Mouse (Mus musculus) heart, embryonic 13.5 days (tissue): Measurements from ENCODE around the gene Lilrb4a. TPM values are rescaled to one million over a fixed set of nuclear protein-coding genes. Genes with fewer than 3 reads are reported as not detected.

Experiments
- ATAC-seq: fragments of 200-750 bp; cut with Nextera tagmentation; 2 replicates; pipeline ENCODE4 v1.8.0; 2017; ENCODE audit warnings: moderate TSS enrichment; ENCODE audit not compliant: insufficient number of reproducible peaks, low FRiP score, low TSS enrichment; ENCODE audit errors: extremely low read depth
- H3K27ac ChIP-seq: fragments of 300-500 bp; sonication (generic); replicated peaks from 2 replicates; pipeline ENCODE4 v1.5.1; 2015; ENCODE audit warnings: moderate library complexity, mild to moderate bottlenecking, inconsistent platforms
- H3K27me3 ChIP-seq: fragments of 300-500 bp; sonication (generic); replicated peaks from 2 replicates; pipeline ENCODE4 v1.6.1; 2015; ENCODE audit warnings: mild to moderate bottlenecking, inconsistent platforms
- H3K36me3 ChIP-seq: fragments of 300-500 bp; sonication (generic); 2 replicates; pipeline ENCODE4 v1.6.1; 2015; ENCODE audit warnings: mild to moderate bottlenecking, inconsistent platforms
- H3K4me1 ChIP-seq: fragments of 300-500 bp; sonication (generic); 2 replicates; pipeline ENCODE4 v1.6.1; 2015; ENCODE audit warnings: inconsistent platforms
- H3K4me2 ChIP-seq: fragments of 300-500 bp; sonication (generic); 2 replicates; pipeline ENCODE4 v1.6.1; 2015; ENCODE audit warnings: inconsistent platforms, mild to moderate bottlenecking, moderate library complexity
- H3K4me3 ChIP-seq: fragments of 300-500 bp; sonication (generic); 2 replicates; pipeline ENCODE4 v1.5.1; 2015; ENCODE audit warnings: moderate library complexity, mild to moderate bottlenecking, inconsistent platforms
- H3K9ac ChIP-seq: fragments of 300-500 bp; sonication (generic); 2 replicates; pipeline ENCODE4 v1.6.1; 2015; ENCODE audit warnings: inconsistent platforms, mild to moderate bottlenecking, moderate library complexity
- H3K9me3 ChIP-seq: fragments of 300-500 bp; sonication (generic); 2 replicates; pipeline ENCODE4 v1.6.1; 2016; ENCODE audit warnings: inconsistent platforms
- WGBS: fragments of 180-500 bp; shearing (Covaris S2); methylation state at CpG from one replicate; pipeline ENCODE4 v1.1.7; 2015; ENCODE audit warnings: mixed read lengths; 5-methylcytosine and 5-hydroxymethylcytosine counted together
- polyA plus RNA-seq: library from polyadenylated mRNA; unstranded; fragments of >200 nt; fragmentation: Nextera tagmentation; extraction: Ambion mirVana; gene quantifications from 2 replicates; pipeline ENCODE4 v1.2.1, GENCODE M21; 2015

The Lilrb4a gene
- polyA plus RNA-seq, 1 experiment from 2014 or later: 2.2 TPM

DNA sequence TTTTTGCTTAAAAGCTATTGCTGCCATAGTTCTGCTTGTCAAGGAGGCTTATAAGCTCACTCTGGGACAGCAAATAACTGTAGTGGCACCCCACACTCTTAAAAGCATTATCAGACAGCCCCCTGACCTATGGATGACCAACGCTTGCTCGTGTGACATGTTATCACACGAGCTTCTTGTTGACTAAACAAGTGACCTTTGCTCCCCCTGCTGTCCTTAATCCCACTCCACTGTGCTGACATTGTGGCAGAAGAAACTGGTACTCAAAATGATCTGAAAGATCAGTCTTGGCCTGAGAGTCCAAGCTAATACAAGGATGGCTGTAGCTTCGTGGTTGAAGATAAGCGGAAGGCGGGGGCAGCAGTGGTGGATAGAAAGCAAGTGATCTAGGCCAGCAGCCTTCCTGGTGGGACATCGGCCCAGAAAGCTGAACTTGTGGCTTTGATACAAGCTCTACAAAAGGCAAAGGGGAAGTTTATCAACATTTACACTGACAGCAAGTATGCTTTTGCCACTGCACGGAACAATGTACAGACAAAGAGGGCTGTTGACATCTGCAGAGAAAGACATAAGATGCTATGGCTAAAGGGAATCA, 38.2 kb downstream of the Lilrb4a start:
- Histone ChIP-seq H3K9ac (no peak overlapping the region), H3K27ac (no peak overlapping the region), H3K4me2 (no peak overlapping the region), H3K4me1 (peaks cover 10% of the 10 kb centered on the region), H3K36me3 (no peaks in the 10 kb centered on the region), H3K4me3 (no peak overlapping the region), H3K9me3 (no peaks in the 10 kb centered on the region), H3K27me3 (no peaks in the 10 kb centered on the region)
- no peak for ATAC-seq
- WGBS: 30% methylated on average over 8 of the region's 8 CpGs

DNA sequence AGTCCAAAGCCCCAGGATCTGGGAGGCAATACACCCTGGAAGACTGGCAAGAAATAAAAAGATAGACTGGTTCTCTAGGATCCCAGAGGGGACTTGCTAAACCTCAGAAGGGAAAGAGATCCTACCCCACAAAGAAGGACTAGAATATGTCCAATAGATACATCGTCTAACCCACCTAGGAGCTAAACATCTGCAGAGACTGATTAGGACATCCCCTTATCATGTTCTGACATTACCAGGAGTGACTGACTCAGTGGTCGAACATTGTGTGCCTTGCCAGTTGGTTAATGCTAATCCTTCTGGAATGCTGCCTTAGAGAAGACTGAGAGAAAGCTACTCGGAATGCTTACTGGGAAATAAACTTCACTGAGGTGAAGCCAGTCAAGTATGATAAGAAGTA, 38.7 kb downstream of the Lilrb4a start:
- peaks cover 10% of the 10 kb centered on the region for H3K4me1 ChIP-seq
- no peak for ATAC-seq
- H3K27ac ChIP-seq: no peak overlapping the region
- no peak overlapping the region for H3K4me2 ChIP-seq
- H3K27me3 ChIP-seq: no peaks in the 10 kb centered on the region
- no peak overlapping the region for H3K9ac ChIP-seq
- no peak overlapping the region for H3K4me3 ChIP-seq
- no peaks in the 10 kb centered on the region for H3K9me3 ChIP-seq
- WGBS: 46% methylated on average over 3 of the region's 3 CpGs
- H3K36me3 ChIP-seq: no peaks in the 10 kb centered on the region

DNA sequence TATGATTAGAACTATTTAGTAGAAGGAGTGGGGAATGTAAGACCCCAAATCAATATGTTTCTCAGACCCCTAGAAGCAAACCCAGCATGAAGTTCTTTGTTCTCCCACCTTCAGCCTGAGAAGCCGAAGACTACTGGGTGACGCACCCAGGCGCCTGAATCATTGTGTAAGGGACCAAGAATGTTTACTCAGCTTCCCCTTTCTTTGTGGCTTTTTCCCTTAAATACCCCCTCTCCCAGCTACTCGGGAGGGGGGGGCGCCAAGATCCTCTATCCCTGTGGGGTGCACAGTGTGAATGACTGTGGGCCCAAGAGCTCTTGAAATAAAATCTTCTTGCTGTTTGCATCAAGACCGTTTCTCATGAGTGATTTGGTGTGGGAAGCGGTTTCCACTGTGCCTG, 40.1 kb downstream of the Lilrb4a start:
- 87% methylated on average over 7 of the region's 7 CpGs for WGBS
- H3K9me3 ChIP-seq: no peaks in the 10 kb centered on the region
- ATAC-seq: no peak

More for the DNA sequence above, 40.1 kb downstream of the Lilrb4a start:
- Histone ChIP-seq H3K9ac (no peak overlapping the region), H3K4me2 (no peak overlapping the region), H3K4me3 (no peak overlapping the region), H3K27me3 (no peaks in the 10 kb centered on the region), H3K27ac (no peak overlapping the region), H3K36me3 (no peaks in the 10 kb centered on the region), H3K4me1 (peaks cover 10% of the 10 kb centered on the region)

Other genes with a start within 250 kb of the Lilrb4a start
- 1.0 TPM in 1 of 2 replicates, not detected in the other for gene Gm49339, start 10.3 kb upstream of the Lilrb4a start, polyA plus RNA-seq
- 0.69 and 0.87 TPM in 2 replicates for gene Lilr4b, start 10.3 kb upstream of the Lilrb4a start, polyA plus RNA-seq
- gene Fam162b, start 99.6 kb downstream of the Lilrb4a start, polyA plus RNA-seq: 3.1 and 3.4 TPM in 2 replicates
- not detected in 2 replicates for gene Gprc6a, start 140.5 kb downstream of the Lilrb4a start, polyA plus RNA-seq
- gene Rfx6, start 186.8 kb downstream of the Lilrb4a start, polyA plus RNA-seq: 0.11 TPM in 1 of 2 replicates, not detected in the other